30 mouse cellular contexts compared by ENCODE assay signal in the genomic region with DNA sequence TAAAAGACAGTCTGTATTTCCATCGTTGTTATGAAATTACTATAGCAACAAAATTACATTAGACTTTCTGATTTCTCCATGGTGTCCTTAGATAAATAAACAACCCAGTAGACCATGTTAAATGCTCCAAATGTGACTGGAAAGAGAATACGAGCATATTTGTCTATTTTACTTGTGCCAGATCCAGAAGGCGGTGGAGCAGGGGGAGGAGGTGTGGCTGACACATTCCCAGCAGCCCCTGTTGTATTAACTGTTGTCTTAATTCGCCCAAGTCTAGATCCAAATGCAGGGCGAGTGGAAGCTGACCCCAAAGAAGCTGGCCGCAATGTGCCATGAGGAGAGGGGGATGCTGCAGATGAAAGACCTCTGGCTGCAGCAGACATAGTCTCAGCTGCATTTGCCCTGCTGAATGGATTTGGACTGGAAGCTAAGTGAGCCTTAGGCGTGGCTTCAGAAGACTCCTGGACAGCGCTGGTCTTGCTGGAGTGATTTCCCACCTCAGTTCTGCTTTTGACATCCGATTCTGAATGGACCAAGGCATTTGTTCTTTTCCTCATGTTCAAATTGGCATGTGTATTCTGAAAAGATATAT. TPM values are rescaled to one million over a fixed set of nuclear protein-coding genes. Genes with fewer than 3 reads are reported as not detected.
DNase-seq lines count a peak whose midpoint lies in the region; TF ChIP-seq lines count a peak whose summit lies in the region.
"Had no signal": no experiment of that assay in that cellular context is flagged by ENCODE, and none has a peak within 500 bp of the region (broad histone marks: within the 10 kb centered on the region; RNA-seq: fewer than 3 reads in every experiment).

No protein-coding gene starts in this region.

- no peak for TF ChIP-seq POLR2A in brain, embryonic 14.5 days (IDR thresholded peaks at IDR 0.05; ENCODE audit: borderline replicate concordance, extremely low read depth, insufficient read depth, insufficient read length, poor library complexity, severe bottlenecking)

- peak overlapping the region; percentile 46 for H3K27ac ChIP-seq in layer of hippocampus, adult 2 months
- H3K27ac ChIP-seq: forebrain, embryonic 13.5 days; midbrain, embryonic 13.5 days had no signal

- H3K4me3 ChIP-seq in layer of hippocampus, adult 2 months: no peak overlapping the region
- H3K4me3 ChIP-seq: forebrain, embryonic 13.5 days; megakaryocyte, embryonic 14.5 days; midbrain, embryonic 13.5 days had no signal

- TF ChIP-seq CTCF in layer of hippocampus, adult 2 months (conservative IDR thresholded peaks at IDR 0.05): no peak
- no peak for TF ChIP-seq CTCF in brain, embryonic 14.5 days (IDR thresholded peaks at IDR 0.05; ENCODE audit: borderline replicate concordance, extremely low read depth, insufficient read depth, insufficient read length)

- peak in 1 of 2 experiments; percentile 10 for DNase-seq in layer of hippocampus, adult 2 months (ENCODE audit: low spot score in 2 of 2)
- no peak for DNase-seq in layer of hippocampus, adult 8-10 months (ENCODE audit: low spot score in 2 of 2)
- peak; percentile 10 for DNase-seq in brain, adult 2 months (ENCODE audit: low read depth, low spot score)
- peak; percentile 24 for DNase-seq in brain, embryonic 14.5 days (ENCODE audit: low read depth)
- DNase-seq in lung, postnatal 14 days: peak; percentile 7
- no peak for DNase-seq in adrenal gland, postnatal 10 days
- DNase-seq in thymus, postnatal 4 days: no peak
- DNase-seq: adrenal gland, adult 2 months; cerebellum, adult 8-10 months; kidney, adult 11 months; thymus, adult 2 months had no signal

RNA-seq across cellular contexts. Expression of a gene that starts 23.7 kb away (rescaled TPM):
- total RNA-seq in layer of hippocampus, adult 2 months (2021): under 1 TPM in 1 of 2 experiments, not detected in 1; 0.77 TPM
- under 1 TPM in 1 of 4 experiments, not detected in 3; 0.98 TPM for total RNA-seq in layer of hippocampus, adult 8-10 months (2022)
- polyA plus RNA-seq in brain, embryonic 14.5 days (2012; rRNA removed): 0.21 and 0.33 TPM in 2 replicates
- not detected for total RNA-seq in adrenal gland, postnatal 10 days (2021)
- total RNA-seq: adrenal gland, adult 2 months; common myeloid progenitor, adult 5-6 weeks; gastrocnemius, adult 8-10 months; hematopoietic stem cell, adult 5-6 weeks; liver, adult 2 months; MEL; monocyte, adult 5-6 weeks; neutrophil, adult 5-6 weeks had no signal
- polyA plus RNA-seq: adrenal gland, adult 2 months; embryonic facial prominence, embryonic 11.5 days; forebrain, embryonic 13.5 days; gonadal fat pad, adult 2 months; kidney, embryonic 16.5 days; large intestine, adult 2 months; limb, embryonic 11.5 days; liver, adult 2 months; liver, embryonic 16.5 days; small intestine, adult 2 months; stomach, embryonic 16.5 days; thymus, adult 2 months; urinary bladder, adult 2 months had no signal

Comparison
In these comparisons a context has a peak if more than half of its experiments do, and no peak if none do; other contexts are left out.
1. DNase-seq: peak in brain, adult 2 months (single experiment), brain, embryonic 14.5 days (single experiment) and lung, postnatal 14 days (single experiment); none in layer of hippocampus, adult 8-10 months (0 of 2), adrenal gland, postnatal 10 days (single experiment) and thymus, postnatal 4 days (single experiment).